In genomic region chr19:11819800-11820199, GRCm38 (mm10) we compare ENCODE assay signal across 9 mouse cellular contexts. TPM values are rescaled to one million over a fixed set of nuclear protein-coding genes. Genes with fewer than 3 reads are reported as not detected.
DNase-seq lines count a peak whose midpoint lies in the region; ATAC-seq and TF ChIP-seq lines count a peak whose summit lies in the region.
"Had no signal": no experiment of that assay in that cellular context is flagged by ENCODE, and none has a peak within 500 bp of the region (broad histone marks: within the 10 kb centered on the region; RNA-seq: fewer than 3 reads in every experiment).

No protein-coding gene starts in this region.

- H3K4me2 ChIP-seq in hindbrain, embryonic 14.5 days (replicated peaks): peak overlapping the region; percentile 80

- no peaks in the 10 kb centered on the region for H3K9me3 ChIP-seq in G1E (replicated peaks)
- H3K9me3 ChIP-seq in hindbrain, embryonic 14.5 days (ENCODE audit: control insufficient read depth, low read length): no peaks in the 10 kb centered on the region

- TF ChIP-seq POLR2A in cerebellum, adult 2 months (IDR thresholded peaks at IDR 0.05; ENCODE audit: borderline replicate concordance, insufficient read depth, low read length): no peak

- H3K27ac ChIP-seq in cerebellum, adult 2 months (ENCODE audit: insufficient read depth, low read length): no peak overlapping the region
- no peak overlapping the region for H3K27ac ChIP-seq in hindbrain, embryonic 14.5 days
- H3K27ac ChIP-seq in left cerebral cortex, adult 2 months: no peak overlapping the region

- H3K9ac ChIP-seq in hindbrain, embryonic 14.5 days: 0 out of 2 replicates have a peak overlapping the region, but pooled peaks have one; percentile 8

- TF ChIP-seq CTCF in G1E (IDR thresholded peaks at IDR 0.05; ENCODE audit: low read depth, low read length): 0 out of 2 replicates have a peak, but pooled peaks have one; percentile 13
- TF ChIP-seq CTCF in cerebellum, adult 2 months (IDR thresholded peaks at IDR 0.05; ENCODE audit: borderline replicate concordance, insufficient read depth, low read depth, low read length): peak; percentile 48; the same call in 1 of the 2 replicates
- TF ChIP-seq CTCF in left cerebral cortex, adult 2 months (IDR thresholded peaks at IDR 0.05): peak; percentile 58

- H3K27me3 ChIP-seq in G1E (ENCODE audit: insufficient read depth, low read length): peaks cover 19% of the 10 kb centered on the region
- no peaks in the 10 kb centered on the region for H3K27me3 ChIP-seq in cerebellum, adult 2 months (ENCODE audit: control insufficient read depth, insufficient read depth, low read length)
- H3K27me3 ChIP-seq in hindbrain, embryonic 14.5 days (ENCODE audit: control insufficient read depth, insufficient read depth, low read length): peaks cover 37% of the 10 kb centered on the region

- WGBS in cerebellum, adult 2 months: 1% methylated on average over 15 of the region's 15 CpGs
- 1% methylated on average over 15 of the region's 15 CpGs for WGBS in hindbrain, embryonic 14.5 days

- H3K4me3 ChIP-seq in G1E (ENCODE audit: low read depth, low read length): no peak overlapping the region
- H3K4me3 ChIP-seq in cerebellum, adult 2 months (replicated peaks; ENCODE audit: insufficient read depth, low read depth, low read length): peak overlapping the region; percentile 81
- H3K4me3 ChIP-seq in hindbrain, embryonic 14.5 days (replicated peaks; ENCODE audit: low read length): peak overlapping the region; percentile 87
- H3K4me3 ChIP-seq in left cerebral cortex, adult 2 months: peak overlapping the region; percentile 87

- DNase-seq in G1E (ENCODE audit: low spot score): no peak
- peak; percentile 68 to 72 for DNase-seq in cerebellum, adult 2 months
- peak; percentile 45 to 61 for DNase-seq in frontal cortex, postnatal 36 days (ENCODE audit: low spot score in 2 of 2)
- DNase-seq in hindbrain, embryonic 14.5 days (ENCODE audit: low spot score): peak; percentile 79
- DNase-seq in left cerebral cortex, adult 2 months (ENCODE audit: extremely low spot score in 1 of 2, low spot score in 2 of 2): peak; percentile 47 to 66
- peak; percentile 82 for DNase-seq in retina, postnatal 7 days (ENCODE audit: low read depth, low spot score)
- DNase-seq in urinary bladder, adult 2 months (ENCODE audit: low spot score): peak; percentile 48

- no peaks in the 10 kb centered on the region for H3K4me1 ChIP-seq in G1E (ENCODE audit: insufficient read depth, low read depth, low read length)
- no peaks in the 10 kb centered on the region for H3K4me1 ChIP-seq in cerebellum, adult 2 months (ENCODE audit: control insufficient read depth, insufficient read depth, low read length)
- peaks cover 19% of the 10 kb centered on the region for H3K4me1 ChIP-seq in hindbrain, embryonic 14.5 days (replicated peaks; ENCODE audit: control insufficient read depth, insufficient read depth, low read length)

- intact Hi-C loops in left cerebral cortex, adult 2 months (cut with DNase I): loop anchor here (2.0 to 5.0 kb wide), 2 partner anchors 43 to 193 kb away; no protein-coding TSS in a partner anchor

- ATAC-seq in G1E (ENCODE audit: extremely low read depth, insufficient number of reproducible peaks, low FRiP score, poor library complexity, severe bottlenecking): no peak
- peak; percentile 81 for ATAC-seq in hindbrain, embryonic 14.5 days (ENCODE audit: low FRiP score)
- ATAC-seq in megakaryocyte, adult 5-6 weeks (ENCODE audit: poor library complexity, severe bottlenecking): peak; percentile 79

- no peaks in the 10 kb centered on the region for H3K36me3 ChIP-seq in G1E (replicated peaks)
- no peaks in the 10 kb centered on the region for H3K36me3 ChIP-seq in hindbrain, embryonic 14.5 days (replicated peaks; ENCODE audit: control insufficient read depth, insufficient read depth)

RNA-seq across cellular contexts. Expression of gene Stx3, which starts 0.6 kb away (rescaled TPM):
- total RNA-seq in G1E (2014; fragmentation: Nextera tagmentation): not detected in 2 replicates
- total RNA-seq in G1E (2017): 1.3 and 1.9 TPM in 2 replicates
- polyA plus RNA-seq in G1E (2012): not detected in 2 replicates
- 58.1 and 63.1 TPM in 2 replicates for polyA plus RNA-seq in cerebellum, adult 2 months (2012; rRNA removed)
- polyA plus RNA-seq in hindbrain, embryonic 14.5 days (2014; fragmentation: Nextera tagmentation; extraction: Ambion mirVana): 20.3 and 20.6 TPM in 2 replicates
- 10 to 100 TPM; 30.9 to 31.4 TPM for total RNA-seq in left cerebral cortex, adult 2 months (2021)
- total RNA-seq in megakaryocyte, adult 5-6 weeks (2015): 27.6 and 28.5 TPM in 2 replicates
- total RNA-seq in megakaryocyte, adult 5-6 weeks (2017): 30.4 and 31.5 TPM in 2 replicates
- polyA plus RNA-seq in urinary bladder, adult 2 months (2012; rRNA removed): 16.9 and 19.3 TPM in 2 replicates

RNA-seq across cellular contexts. Expression of gene Olfr1417, which starts 19.2 kb away (rescaled TPM):
- not detected in 2 replicates for total RNA-seq in G1E (2014; fragmentation: Nextera tagmentation)
- 0.05 and 0.29 TPM in 2 replicates for total RNA-seq in G1E (2017)
- polyA plus RNA-seq in G1E (2012): not detected in 2 replicates
- 0.11 TPM in 1 of 2 replicates, not detected in the other for polyA plus RNA-seq in cerebellum, adult 2 months (2012; rRNA removed)
- 0.08 TPM in 1 of 2 replicates, not detected in the other for polyA plus RNA-seq in hindbrain, embryonic 14.5 days (2014; fragmentation: Nextera tagmentation; extraction: Ambion mirVana)
- not detected for total RNA-seq in left cerebral cortex, adult 2 months (2021)
- total RNA-seq in megakaryocyte, adult 5-6 weeks (2015): not detected in 2 replicates
- total RNA-seq in megakaryocyte, adult 5-6 weeks (2017): not detected in 2 replicates
- polyA plus RNA-seq in urinary bladder, adult 2 months (2012; rRNA removed): 0.08 TPM in 1 of 2 replicates, not detected in the other
- total RNA-seq: layer of hippocampus, adult 8-10 months had no signal

RNA-seq across cellular contexts. Expression of gene Olfr1418, which starts 41.1 kb away (rescaled TPM):
- total RNA-seq in G1E (2014; fragmentation: Nextera tagmentation) (not detected in 2 replicates), G1E (2017) (0.11 and 0.17 TPM in 2 replicates)
- polyA plus RNA-seq in G1E (2012): not detected in 2 replicates
- not detected in 2 replicates for polyA plus RNA-seq in cerebellum, adult 2 months (2012; rRNA removed)
- polyA plus RNA-seq in hindbrain, embryonic 14.5 days (2014; fragmentation: Nextera tagmentation; extraction: Ambion mirVana): not detected in 2 replicates
- not detected for total RNA-seq in left cerebral cortex, adult 2 months (2021)
- not detected in 2 replicates for total RNA-seq in megakaryocyte, adult 5-6 weeks (2015)
- not detected in 2 replicates for total RNA-seq in megakaryocyte, adult 5-6 weeks (2017)
- polyA plus RNA-seq in urinary bladder, adult 2 months (2012; rRNA removed): not detected in 2 replicates
- total RNA-seq: layer of hippocampus, adult 8-10 months had no signal

RNA-seq across cellular contexts. Expression of gene Mrpl16, which starts 49.6 kb away (rescaled TPM):
- 42.2 and 53.1 TPM in 2 replicates for total RNA-seq in G1E (2014; fragmentation: Nextera tagmentation)
- total RNA-seq in G1E (2017): 68.5 and 91.4 TPM in 2 replicates
- polyA plus RNA-seq in G1E (2012): 10.1 and 27.1 TPM in 2 replicates
- 41.0 and 41.6 TPM in 2 replicates for polyA plus RNA-seq in cerebellum, adult 2 months (2012; rRNA removed)
- polyA plus RNA-seq in hindbrain, embryonic 14.5 days (2014; fragmentation: Nextera tagmentation; extraction: Ambion mirVana): 50.8 and 53.1 TPM in 2 replicates
- total RNA-seq in left cerebral cortex, adult 2 months (2021): 10 to 100 TPM; 36.8 to 37.9 TPM
- 34.2 and 38.7 TPM in 2 replicates for total RNA-seq in megakaryocyte, adult 5-6 weeks (2015)
- 50.3 and 50.5 TPM in 2 replicates for total RNA-seq in megakaryocyte, adult 5-6 weeks (2017)
- polyA plus RNA-seq in urinary bladder, adult 2 months (2012; rRNA removed): 32.9 and 33.0 TPM in 2 replicates

RNA-seq across cellular contexts. Expression of gene Olfr1419, which starts 55.1 kb away (rescaled TPM):
- total RNA-seq in G1E (2014; fragmentation: Nextera tagmentation) (not detected in 2 replicates), G1E (2017) (0.22 TPM in 1 of 2 replicates, not detected in the other)
- not detected in 2 replicates for polyA plus RNA-seq in G1E (2012)
- polyA plus RNA-seq in cerebellum, adult 2 months (2012; rRNA removed): 0.11 TPM in 1 of 2 replicates, not detected in the other
- not detected in 2 replicates for polyA plus RNA-seq in hindbrain, embryonic 14.5 days (2014; fragmentation: Nextera tagmentation; extraction: Ambion mirVana)
- total RNA-seq in left cerebral cortex, adult 2 months (2021): not detected
- not detected in 2 replicates for total RNA-seq in megakaryocyte, adult 5-6 weeks (2015)
- not detected in 2 replicates for total RNA-seq in megakaryocyte, adult 5-6 weeks (2017)
- 0.03 TPM in 1 of 2 replicates, not detected in the other for polyA plus RNA-seq in urinary bladder, adult 2 months (2012; rRNA removed)
- total RNA-seq: layer of hippocampus, adult 8-10 months had no signal

Comparison
In these comparisons a context has a peak if more than half of its experiments do, and no peak if none do; other contexts are left out.
1. RNA of gene Stx3, which starts 0.6 kb away (polyA plus RNA-seq): 58.1 to 63.1 TPM in cerebellum, adult 2 months, 20.3 to 20.6 TPM in hindbrain, embryonic 14.5 days and 16.9 to 19.3 TPM in urinary bladder, adult 2 months; not detected in G1E; every median in the first group is over 10 times any median in the second.
2. Peak in every context shown above with its lines, with median percentiles within 50 percentile points of each other: CTCF ChIP-seq.